Mouse (Mus musculus): ENCODE results near the gene Polr2b. TPM values are rescaled to one million over a fixed set of nuclear protein-coding genes. Genes with fewer than 3 reads are reported as not detected.

The Polr2b gene
- polyA plus RNA-seq, 1 experiment from 2014 or later, result 62.4 TPM

DNA sequence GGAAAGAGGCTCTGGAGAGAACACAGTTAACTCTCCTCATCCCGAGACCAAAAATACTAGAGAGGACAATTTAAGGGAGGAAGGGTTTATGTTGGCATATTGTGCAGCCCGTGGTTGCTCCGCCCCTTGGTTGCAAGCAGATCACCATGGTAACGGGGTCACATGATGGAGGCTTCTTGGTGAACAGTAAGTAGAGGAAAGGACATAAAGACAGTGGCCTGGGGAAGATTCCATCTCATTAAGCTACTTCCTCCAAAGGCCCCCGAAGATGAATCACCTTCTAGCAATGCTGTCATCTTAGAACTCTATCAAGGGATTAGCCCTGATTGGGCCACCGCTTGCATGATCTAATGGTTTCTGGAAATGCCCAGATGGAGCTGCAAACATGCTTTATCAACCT is 62.8 kb downstream of the Polr2b start:
- WGBS, result 66% methylated on average over 6 of the region's 6 CpGs
- no peak overlapping the region for H3K4me2 ChIP-seq (replicated peaks; ENCODE audit: low read depth, low read length)
- H3K9ac ChIP-seq (replicated peaks; ENCODE audit: low read depth, low read length), result no peak overlapping the region
- no peaks in the 10 kb centered on the region for H3K9me3 ChIP-seq (ENCODE audit: control insufficient read depth, low read depth, low read length)
- no peak overlapping the region for H3K4me3 ChIP-seq (ENCODE audit: low read depth, low read length)
- H3K36me3 ChIP-seq (ENCODE audit: control insufficient read depth, insufficient read depth, low read length), result no peaks in the 10 kb centered on the region
- no peak overlapping the region for H3K27ac ChIP-seq (ENCODE audit: low read length)
- no peaks in the 10 kb centered on the region for H3K27me3 ChIP-seq (ENCODE audit: control insufficient read depth, insufficient read depth, low read length)
- ATAC-seq (ENCODE audit: insufficient number of reproducible peaks, insufficient read depth, low FRiP score, low read depth), result no peak
- H3K4me1 ChIP-seq (ENCODE audit: control insufficient read depth, insufficient read depth, low read length), result 0 out of 2 replicates have a peak, but pooled peaks cover 4% of the 10 kb centered on the region

GRCm38 (mm10) chr5:77374945-77375344 is 65.0 kb downstream of the Polr2b start:
- H3K4me3 ChIP-seq (ENCODE audit: low read depth, low read length), result no peak overlapping the region
- H3K4me1 ChIP-seq (ENCODE audit: control insufficient read depth, insufficient read depth, low read length), result no peaks in the 10 kb centered on the region
- no peak overlapping the region for H3K4me2 ChIP-seq (replicated peaks; ENCODE audit: low read depth, low read length)
- no peak for ATAC-seq (ENCODE audit: insufficient number of reproducible peaks, insufficient read depth, low FRiP score, low read depth)
- no peaks in the 10 kb centered on the region for H3K36me3 ChIP-seq (ENCODE audit: control insufficient read depth, insufficient read depth, low read length)
- no peak overlapping the region for H3K27ac ChIP-seq (ENCODE audit: low read length)
- H3K9me3 ChIP-seq (ENCODE audit: control insufficient read depth, low read depth, low read length), result no peaks in the 10 kb centered on the region
- no peak overlapping the region for H3K9ac ChIP-seq (replicated peaks; ENCODE audit: low read depth, low read length)
- 64% methylated on average over 3 of the region's 3 CpGs for WGBS
- H3K27me3 ChIP-seq (ENCODE audit: control insufficient read depth, insufficient read depth, low read length), result no peaks in the 10 kb centered on the region

GRCm38 (mm10) chr5:77375546-77375945 is 65.6 kb downstream of the Polr2b start:
- Histone ChIP-seq H3K9me3 (ENCODE audit: control insufficient read depth, low read depth, low read length) (no peaks in the 10 kb centered on the region), H3K4me3 (ENCODE audit: low read depth, low read length) (no peak overlapping the region), H3K27ac (ENCODE audit: low read length) (no peak overlapping the region), H3K4me1 (ENCODE audit: control insufficient read depth, insufficient read depth, low read length) (no peaks in the 10 kb centered on the region), H3K4me2 (replicated peaks; ENCODE audit: low read depth, low read length) (no peak overlapping the region), H3K9ac (replicated peaks; ENCODE audit: low read depth, low read length) (no peak overlapping the region), H3K36me3 (ENCODE audit: control insufficient read depth, insufficient read depth, low read length) (no peaks in the 10 kb centered on the region), H3K27me3 (ENCODE audit: control insufficient read depth, insufficient read depth, low read length) (no peaks in the 10 kb centered on the region)
- no peak for ATAC-seq (ENCODE audit: insufficient number of reproducible peaks, insufficient read depth, low FRiP score, low read depth)
- WGBS, result 73% methylated on average over 4 of the region's 4 CpGs

GRCm38 (mm10) chr5:77378027-77378426 is 68.1 kb downstream of the Polr2b start:
- ATAC-seq (ENCODE audit: insufficient number of reproducible peaks, insufficient read depth, low FRiP score, low read depth), result no peak
- H3K4me3 ChIP-seq (ENCODE audit: low read depth, low read length), result no peak overlapping the region
- no peaks in the 10 kb centered on the region for H3K27me3 ChIP-seq (ENCODE audit: control insufficient read depth, insufficient read depth, low read length)
- WGBS, result 93% methylated on average over 3 of the region's 3 CpGs
- no peaks in the 10 kb centered on the region for H3K9me3 ChIP-seq (ENCODE audit: control insufficient read depth, low read depth, low read length)
- no peaks in the 10 kb centered on the region for H3K4me1 ChIP-seq (ENCODE audit: control insufficient read depth, insufficient read depth, low read length)
- no peak overlapping the region for H3K4me2 ChIP-seq (replicated peaks; ENCODE audit: low read depth, low read length)
- no peak overlapping the region for H3K27ac ChIP-seq (ENCODE audit: low read length)
- H3K36me3 ChIP-seq (ENCODE audit: control insufficient read depth, insufficient read depth, low read length), result no peaks in the 10 kb centered on the region
- H3K9ac ChIP-seq (replicated peaks; ENCODE audit: low read depth, low read length), result no peak overlapping the region

GRCm38 (mm10) chr5:77379434-77380135 is 69.6 kb downstream of the Polr2b start:
- Histone ChIP-seq H3K27ac (ENCODE audit: low read length) (no peak overlapping the region), H3K27me3 (ENCODE audit: control insufficient read depth, insufficient read depth, low read length) (no peaks in the 10 kb centered on the region), H3K9ac (replicated peaks; ENCODE audit: low read depth, low read length) (no peak overlapping the region), H3K4me3 (ENCODE audit: low read depth, low read length) (no peak overlapping the region), H3K36me3 (ENCODE audit: control insufficient read depth, insufficient read depth, low read length) (no peaks in the 10 kb centered on the region), H3K4me1 (ENCODE audit: control insufficient read depth, insufficient read depth, low read length) (no peaks in the 10 kb centered on the region), H3K9me3 (ENCODE audit: control insufficient read depth, low read depth, low read length) (no peaks in the 10 kb centered on the region), H3K4me2 (replicated peaks; ENCODE audit: low read depth, low read length) (no peak overlapping the region)
- no peak for ATAC-seq (ENCODE audit: insufficient number of reproducible peaks, insufficient read depth, low FRiP score, low read depth)
- 72% methylated on average over 14 of the region's 14 CpGs for WGBS

GRCm38 (mm10) chr5:77380321-77380901 is 70.5 kb downstream of the Polr2b start:
- Histone ChIP-seq H3K9ac (replicated peaks; ENCODE audit: low read depth, low read length) (no peak overlapping the region), H3K27ac (ENCODE audit: low read length) (no peak overlapping the region), H3K36me3 (ENCODE audit: control insufficient read depth, insufficient read depth, low read length) (no peaks in the 10 kb centered on the region), H3K27me3 (ENCODE audit: control insufficient read depth, insufficient read depth, low read length) (no peaks in the 10 kb centered on the region), H3K4me2 (replicated peaks; ENCODE audit: low read depth, low read length) (no peak overlapping the region), H3K4me3 (ENCODE audit: low read depth, low read length) (no peak overlapping the region), H3K9me3 (ENCODE audit: control insufficient read depth, low read depth, low read length) (no peaks in the 10 kb centered on the region), H3K4me1 (ENCODE audit: control insufficient read depth, insufficient read depth, low read length) (0 out of 2 replicates have a peak, but pooled peaks cover 2% of the 10 kb centered on the region)
- no peak for ATAC-seq (ENCODE audit: insufficient number of reproducible peaks, insufficient read depth, low FRiP score, low read depth)
- WGBS, result 88% methylated on average over 17 of the region's 17 CpGs

DNA sequence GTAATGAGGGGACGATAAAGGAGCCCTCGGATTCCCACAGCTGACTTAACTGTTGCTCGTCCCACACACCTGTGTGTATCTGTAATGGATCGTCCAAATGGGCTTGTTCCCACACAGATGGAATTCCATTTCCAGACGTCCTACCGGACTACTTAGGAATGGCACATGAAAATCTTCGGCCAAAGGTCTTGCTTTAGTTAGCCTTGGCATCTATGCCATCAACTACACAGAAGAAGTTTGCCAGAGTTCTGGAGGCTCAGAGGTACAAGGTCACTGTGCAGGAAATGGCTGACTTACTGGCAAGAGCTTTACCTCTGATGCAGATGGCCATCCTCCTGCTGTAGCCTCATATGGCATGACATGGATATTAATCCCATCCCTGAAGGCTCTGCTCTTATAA is 71.3 kb downstream of the Polr2b start:
- Histone ChIP-seq H3K4me1 (ENCODE audit: control insufficient read depth, insufficient read depth, low read length) (0 out of 2 replicates have a peak, but pooled peaks cover 4% of the 10 kb centered on the region), H3K4me2 (replicated peaks; ENCODE audit: low read depth, low read length) (no peak overlapping the region), H3K9me3 (ENCODE audit: control insufficient read depth, low read depth, low read length) (no peaks in the 10 kb centered on the region), H3K4me3 (ENCODE audit: low read depth, low read length) (no peak overlapping the region), H3K27me3 (ENCODE audit: control insufficient read depth, insufficient read depth, low read length) (no peaks in the 10 kb centered on the region), H3K9ac (replicated peaks; ENCODE audit: low read depth, low read length) (no peak overlapping the region), H3K36me3 (ENCODE audit: control insufficient read depth, insufficient read depth, low read length) (no peaks in the 10 kb centered on the region), H3K27ac (ENCODE audit: low read length) (no peak overlapping the region)
- 83% methylated on average over 7 of the region's 7 CpGs for WGBS
- ATAC-seq (ENCODE audit: insufficient number of reproducible peaks, insufficient read depth, low FRiP score, low read depth), result no peak

GRCm38 (mm10) chr5:77381686-77382085 is 71.7 kb downstream of the Polr2b start:
- 0 out of 2 replicates have a peak, but pooled peaks cover 4% of the 10 kb centered on the region for H3K4me1 ChIP-seq (ENCODE audit: control insufficient read depth, insufficient read depth, low read length)
- 89% methylated on average over 5 of the region's 5 CpGs for WGBS
- no peak overlapping the region for H3K4me2 ChIP-seq (replicated peaks; ENCODE audit: low read depth, low read length)
- H3K36me3 ChIP-seq (ENCODE audit: control insufficient read depth, insufficient read depth, low read length), result no peaks in the 10 kb centered on the region
- H3K9me3 ChIP-seq (ENCODE audit: control insufficient read depth, low read depth, low read length), result no peaks in the 10 kb centered on the region
- H3K27ac ChIP-seq (ENCODE audit: low read length), result no peak overlapping the region
- H3K9ac ChIP-seq (replicated peaks; ENCODE audit: low read depth, low read length), result no peak overlapping the region
- no peak overlapping the region for H3K4me3 ChIP-seq (ENCODE audit: low read depth, low read length)
- H3K27me3 ChIP-seq (ENCODE audit: control insufficient read depth, insufficient read depth, low read length), result no peaks in the 10 kb centered on the region
- no peak for ATAC-seq (ENCODE audit: insufficient number of reproducible peaks, insufficient read depth, low FRiP score, low read depth)

Data from stomach, embryonic 14.5 days (tissue).